ENCODE assay signal across 26 mouse cellular contexts in genomic region chr7:81235117-81235516, GRCm38 (mm10). TPM values are rescaled to one million over a fixed set of nuclear protein-coding genes. Genes with fewer than 3 reads are reported as not detected.
DNase-seq lines count a peak whose midpoint lies in the region; ATAC-seq and TF ChIP-seq lines count a peak whose summit lies in the region.
"Had no signal": no experiment of that assay in that cellular context is flagged by ENCODE, and none has a peak within 500 bp of the region (broad histone marks: within the 10 kb centered on the region; RNA-seq: fewer than 3 reads in every experiment).

No protein-coding gene starts in this region.

- 82% methylated on average over 2 of the region's 2 CpGs for WGBS in kidney, postnatal 0 days
- 89% methylated on average over 2 of the region's 2 CpGs for WGBS in midbrain, embryonic 13.5 days

- TF ChIP-seq CTCF in kidney, postnatal 0 days (IDR thresholded peaks at IDR 0.05; ENCODE audit: low read depth), result no peak

- DNase-seq in kidney, postnatal 0 days (ENCODE audit: low spot score), result no peak
- no peak for DNase-seq in kidney, postnatal 25 days
- no peak for DNase-seq in ovary, postnatal 36 days (ENCODE audit: low spot score)
- no peak for DNase-seq in cerebellum, postnatal 36 days
- DNase-seq: adrenal gland, adult 2 months; adrenal gland, postnatal 10 days; adrenal gland, postnatal 25 days; cerebellum, adult 11-12 months; cerebellum, adult 2 months; cerebellum, adult 9-10 months; cerebellum, postnatal 10 days; cerebellum, postnatal 25 days; forebrain, postnatal 0 days had no signal

- no peak for ATAC-seq in kidney, postnatal 0 days (replicated peaks; ENCODE audit: low FRiP score, low read depth)
- ATAC-seq in granulocyte monocyte progenitor cell, adult 5-6 weeks (replicated peaks; ENCODE audit: poor library complexity, severe bottlenecking), result peak; percentile 82
- ATAC-seq in megakaryocyte progenitor cell, adult 5-6 weeks (replicated peaks; ENCODE audit: poor library complexity), result peak; percentile 70
- no peak for ATAC-seq in midbrain, embryonic 13.5 days
- ATAC-seq: activated CD4-positive, CD25-positive, alpha-beta regulatory T cell, adult 4 months; CD4-positive, CD25-positive, alpha-beta regulatory T cell, adult 4 months; forebrain, embryonic 13.5 days; forebrain, embryonic 15.5 days; forebrain, postnatal 0 days; Patski had no signal

- H3K4me3 ChIP-seq in kidney, postnatal 0 days (replicated peaks; ENCODE audit: low read depth, low read length), result no peak overlapping the region
- no peak overlapping the region for H3K4me3 ChIP-seq in brown adipose tissue, adult 24 weeks (ENCODE audit: insufficient read depth, low read depth, low read length)
- H3K4me3 ChIP-seq in midbrain, embryonic 13.5 days (replicated peaks), result no peak overlapping the region
- H3K4me3 ChIP-seq: embryonic facial prominence, embryonic 10.5 days; embryonic facial prominence, embryonic 12.5 days; forebrain, embryonic 13.5 days; forebrain, embryonic 15.5 days had no signal

- peaks cover 6% of the 10 kb centered on the region for H3K4me1 ChIP-seq in kidney, postnatal 0 days (replicated peaks; ENCODE audit: insufficient read depth, low read length)
- H3K4me1 ChIP-seq in brown adipose tissue, adult 24 weeks (ENCODE audit: control insufficient read depth, insufficient read depth, insufficient read length, low read length), result peaks cover 37% of the 10 kb centered on the region
- H3K4me1 ChIP-seq in midbrain, embryonic 13.5 days (replicated peaks), result no peaks in the 10 kb centered on the region
- H3K4me1 ChIP-seq: forebrain, embryonic 13.5 days; forebrain, embryonic 15.5 days had no signal

- H3K4me2 ChIP-seq in kidney, postnatal 0 days (ENCODE audit: low read length), result no peak overlapping the region
- no peak overlapping the region for H3K4me2 ChIP-seq in midbrain, embryonic 13.5 days (replicated peaks)
- H3K4me2 ChIP-seq: embryonic facial prominence, embryonic 12.5 days; forebrain, embryonic 13.5 days; forebrain, embryonic 15.5 days had no signal

- H3K27me3 ChIP-seq in kidney, postnatal 0 days (ENCODE audit: insufficient read depth, low read length), result no peaks in the 10 kb centered on the region
- H3K27me3 ChIP-seq in midbrain, embryonic 13.5 days, result no peaks in the 10 kb centered on the region
- H3K27me3 ChIP-seq: CH12.LX; embryonic facial prominence, embryonic 12.5 days; forebrain, embryonic 13.5 days; forebrain, embryonic 15.5 days; Patski had no signal

- 0 out of 2 replicates have a peak overlapping the region, but pooled peaks have one; percentile 25 for H3K27ac ChIP-seq in kidney, postnatal 0 days
- H3K27ac ChIP-seq in brown adipose tissue, adult 24 weeks (replicated peaks; ENCODE audit: low read depth, low read length), result peak overlapping the region; percentile 58; the same call in 1 of the 2 replicates
- H3K27ac ChIP-seq in midbrain, embryonic 13.5 days, result no peak overlapping the region
- H3K27ac ChIP-seq: embryonic facial prominence, embryonic 10.5 days; embryonic facial prominence, embryonic 12.5 days; forebrain, embryonic 13.5 days; forebrain, embryonic 15.5 days had no signal

- H3K9ac ChIP-seq in kidney, postnatal 0 days (ENCODE audit: low read depth, low read length), result no peak overlapping the region
- no peak overlapping the region for H3K9ac ChIP-seq in midbrain, embryonic 13.5 days (replicated peaks)
- H3K9ac ChIP-seq: embryonic facial prominence, embryonic 12.5 days; forebrain, embryonic 13.5 days; forebrain, embryonic 15.5 days; forebrain, postnatal 0 days had no signal

- no peaks in the 10 kb centered on the region for H3K36me3 ChIP-seq in kidney, postnatal 0 days (ENCODE audit: insufficient read depth, low read length)
- H3K36me3 ChIP-seq in midbrain, embryonic 13.5 days, result no peaks in the 10 kb centered on the region
- H3K36me3 ChIP-seq: embryonic facial prominence, embryonic 10.5 days; embryonic facial prominence, embryonic 12.5 days; forebrain, embryonic 15.5 days; G1E had no signal

- no peaks in the 10 kb centered on the region for H3K9me3 ChIP-seq in kidney, postnatal 0 days (replicated peaks; ENCODE audit: low read length)
- H3K9me3 ChIP-seq in midbrain, embryonic 13.5 days, result no peaks in the 10 kb centered on the region
- H3K9me3 ChIP-seq: embryonic facial prominence, embryonic 10.5 days; embryonic facial prominence, embryonic 12.5 days; forebrain, embryonic 13.5 days; forebrain, embryonic 15.5 days; G1E had no signal

RNA-seq across cellular contexts. Expression of gene Pde8a, which starts 21.7 kb away (rescaled TPM):
- polyA plus RNA-seq in kidney, postnatal 0 days (2015; fragmentation: Nextera tagmentation; extraction: Ambion mirVana), result 10.9 and 11.0 TPM in 2 replicates
- polyA plus RNA-seq in brown adipose tissue, adult 24 weeks (2012; ENCODE audit: insufficient read depth, insufficient read length, missing spikeins), result 24.0 and 39.6 TPM in 2 replicates
- total RNA-seq in granulocyte monocyte progenitor cell, adult 5-6 weeks (2014; fragmentation: Nextera tagmentation), result 3.4 and 9.3 TPM in 2 replicates
- total RNA-seq in granulocyte monocyte progenitor cell, adult 5-6 weeks (2017), result 1.8 and 6.2 TPM in 2 replicates
- total RNA-seq in megakaryocyte progenitor cell, adult 5-6 weeks (2015), result 7.7 and 9.4 TPM in 2 replicates
- 2.4 and 7.2 TPM in 2 replicates for total RNA-seq in megakaryocyte progenitor cell, adult 5-6 weeks (2017)
- polyA plus RNA-seq in midbrain, embryonic 13.5 days (2015; fragmentation: Nextera tagmentation; extraction: Ambion mirVana), result 1.8 and 2.5 TPM in 2 replicates
- polyA plus RNA-seq: G1E had no signal

Comparison
In these comparisons a context has a peak if more than half of its experiments do, and no peak if none do; other contexts are left out.
1. ATAC-seq: peak in granulocyte monocyte progenitor cell, adult 5-6 weeks (single experiment) and megakaryocyte progenitor cell, adult 5-6 weeks (single experiment); none in kidney, postnatal 0 days (single experiment) and midbrain, embryonic 13.5 days (single experiment).